Mouse (Mus musculus) thymus, postnatal 25 days (tissue): ENCODE measurements around the gene Kif21b.

Experiments used
- DNase-seq: peaks from one replicate; pipeline ENCODE4 v3.0.0; 2022

Gene Kif21b

DNA sequence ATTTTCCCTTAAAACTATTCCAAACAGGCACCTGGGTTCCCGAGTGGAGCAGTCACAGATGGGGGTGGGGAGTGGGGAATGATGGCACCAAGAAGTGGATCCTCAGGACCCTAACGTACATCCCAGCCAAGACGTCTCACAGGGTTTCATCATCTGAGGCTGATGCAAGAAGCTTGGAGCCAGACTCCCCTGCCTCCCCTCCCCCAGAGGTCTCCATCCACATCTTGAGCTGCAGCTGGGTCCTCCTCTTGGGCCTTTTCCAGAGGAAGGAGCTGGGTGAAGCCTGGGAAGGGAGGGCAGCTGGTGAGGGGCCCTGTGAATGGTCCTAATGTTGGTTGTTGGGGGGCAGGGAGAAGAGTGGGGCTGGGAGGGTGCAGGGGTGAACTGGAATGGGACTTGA lies 1.1 kb upstream of the Kif21b start:
- DNase-seq = no peak

DNA sequence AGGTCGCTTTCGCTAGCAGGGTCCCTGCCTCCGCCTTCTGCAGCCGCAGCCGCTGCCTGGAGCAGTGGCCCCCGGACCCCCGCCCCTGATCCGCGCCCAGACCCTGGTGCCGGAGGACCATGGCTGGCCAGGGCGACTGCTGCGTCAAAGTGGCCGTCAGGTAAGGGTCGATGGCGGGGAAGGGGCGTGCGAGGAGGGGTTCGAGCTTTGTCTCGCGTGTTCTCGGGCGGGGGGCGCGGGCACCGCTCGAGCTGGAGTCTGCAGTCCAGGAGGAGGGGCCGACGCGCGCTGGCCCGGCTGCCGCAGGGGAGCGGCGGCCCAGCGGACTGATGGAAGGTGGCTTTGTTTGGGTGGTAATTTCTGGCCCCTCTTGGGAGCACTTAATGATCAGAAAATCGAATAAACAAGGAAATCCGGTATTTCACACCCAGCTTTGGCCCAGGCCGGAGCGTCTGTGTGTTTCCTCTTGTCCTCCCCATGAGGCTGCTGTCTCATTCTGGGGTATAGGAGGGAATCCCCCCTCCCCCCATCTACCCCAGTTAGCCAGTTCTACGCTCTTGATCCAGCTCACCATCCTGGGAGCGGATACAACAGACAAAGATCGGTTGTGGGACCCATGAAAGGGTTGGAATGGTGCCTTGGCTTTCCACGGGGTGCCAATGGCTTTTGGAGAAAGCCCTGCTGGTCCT lies 558 bp downstream of the Kif21b start:
- DNase-seq = no peak

DNA sequence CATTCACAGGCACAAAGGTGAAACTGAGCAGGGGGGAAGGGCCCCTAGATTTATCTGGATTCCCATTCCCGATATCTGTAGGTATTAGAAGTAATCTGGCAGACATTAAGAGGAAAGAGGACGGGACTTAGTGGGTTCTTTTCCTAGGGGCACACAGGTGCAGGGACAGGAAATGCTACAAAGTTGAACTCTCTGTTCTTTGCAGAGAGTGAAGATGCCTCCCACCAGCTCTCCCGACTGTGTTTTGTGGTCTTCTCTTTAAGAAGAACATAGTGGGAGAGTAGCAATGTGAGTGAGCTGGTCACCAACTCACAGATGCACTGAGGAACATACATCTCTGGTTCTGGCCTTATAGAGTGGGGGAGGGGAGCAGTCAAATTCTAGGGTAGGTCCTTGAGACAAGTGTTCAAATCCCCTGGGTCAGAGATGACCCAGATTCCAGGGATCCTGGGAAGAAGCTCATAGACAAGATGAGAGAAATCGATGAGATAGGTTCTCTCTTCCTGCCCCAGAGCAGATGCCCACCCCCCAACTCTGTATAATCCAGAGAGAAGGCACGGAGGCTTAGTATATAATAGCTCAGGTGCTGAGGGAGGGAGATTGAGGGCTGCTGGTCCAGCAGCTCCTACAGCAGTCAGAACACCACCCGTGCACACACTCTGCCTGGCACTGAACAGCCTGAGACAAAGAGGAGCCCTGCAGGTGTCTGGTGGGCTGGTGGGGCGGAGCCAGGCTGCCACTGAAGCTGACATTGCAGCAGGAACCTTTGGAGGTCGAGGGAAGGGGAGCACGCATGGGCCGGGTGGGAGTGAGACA lies 1.4 kb downstream of the Kif21b start:
- peak; percentile 87 for DNase-seq

DNA sequence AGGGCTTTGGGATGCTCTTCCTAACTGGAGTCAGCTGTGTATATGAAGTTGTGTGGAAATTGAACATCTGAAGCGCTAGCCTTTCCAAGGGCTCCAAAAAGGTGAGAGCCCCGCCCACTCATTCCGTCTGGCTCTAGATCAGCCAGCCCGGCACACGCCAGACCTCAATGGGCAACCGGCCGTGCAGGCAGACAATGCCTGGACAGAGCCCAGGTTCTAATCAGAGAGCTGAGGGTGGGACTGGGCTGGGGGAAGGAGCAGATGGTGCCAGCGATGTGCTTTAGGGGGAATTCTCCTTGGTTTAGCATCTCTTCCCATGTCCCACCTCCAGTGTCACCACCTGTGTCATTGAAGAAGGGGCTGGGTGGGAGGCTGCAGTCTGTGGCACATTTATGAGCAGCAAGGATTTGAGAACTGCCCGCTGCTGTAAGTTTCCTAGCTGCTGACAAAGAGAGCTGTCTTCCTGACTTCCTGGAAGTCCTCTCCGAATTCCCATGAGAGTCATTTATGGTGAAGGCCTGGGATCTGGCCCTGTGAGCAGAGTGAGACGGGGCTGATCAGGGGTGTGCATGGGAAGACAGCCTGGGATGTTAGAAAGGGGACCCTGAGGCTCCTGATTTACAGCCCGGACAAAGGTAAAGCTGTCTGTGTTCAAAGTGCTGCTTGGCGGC lies 2.5 kb downstream of the Kif21b start:
- peak; percentile 43 for DNase-seq

DNA sequence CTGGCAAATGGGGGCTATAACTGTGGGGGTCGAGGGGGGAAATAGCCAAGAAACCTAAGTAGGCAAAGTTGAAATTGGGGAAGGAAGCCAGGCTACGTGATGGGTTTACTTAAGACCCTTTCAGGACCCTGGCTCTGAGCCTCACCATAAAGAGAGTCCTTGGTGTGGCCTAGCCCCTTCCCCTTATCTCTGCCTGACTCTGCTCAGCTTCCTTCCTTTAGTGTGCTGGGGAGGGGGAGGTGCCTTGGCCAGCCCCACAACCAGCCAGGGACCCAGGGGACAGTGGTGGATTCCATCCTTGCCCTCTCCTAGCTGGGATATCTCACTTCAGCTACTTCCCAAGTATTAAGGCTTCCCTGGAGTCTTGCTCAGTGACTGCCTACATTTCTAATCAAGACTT lies 3.4 kb downstream of the Kif21b start:
- peak; percentile 62 for DNase-seq

DNA sequence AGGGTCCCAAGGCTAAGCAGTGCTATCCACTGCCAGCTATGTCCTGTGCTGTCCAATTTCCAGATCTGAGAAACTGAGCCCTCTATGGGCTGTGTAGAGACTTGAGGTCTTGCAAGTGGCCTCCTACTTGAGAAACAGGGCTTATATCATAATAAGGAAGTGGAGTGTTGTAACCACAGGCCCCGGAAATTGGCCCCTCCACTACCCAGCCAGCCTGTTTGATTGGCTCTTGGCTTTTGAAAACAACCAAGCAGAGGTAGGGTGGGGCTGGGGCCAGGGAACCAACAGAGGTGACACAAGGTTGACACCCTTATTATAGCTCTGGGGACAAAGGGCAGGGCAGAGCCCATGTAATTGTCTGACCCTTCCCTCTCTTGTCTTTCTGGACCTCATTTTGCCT lies 3.9 kb downstream of the Kif21b start:
- peak; percentile 88 for DNase-seq

DNA sequence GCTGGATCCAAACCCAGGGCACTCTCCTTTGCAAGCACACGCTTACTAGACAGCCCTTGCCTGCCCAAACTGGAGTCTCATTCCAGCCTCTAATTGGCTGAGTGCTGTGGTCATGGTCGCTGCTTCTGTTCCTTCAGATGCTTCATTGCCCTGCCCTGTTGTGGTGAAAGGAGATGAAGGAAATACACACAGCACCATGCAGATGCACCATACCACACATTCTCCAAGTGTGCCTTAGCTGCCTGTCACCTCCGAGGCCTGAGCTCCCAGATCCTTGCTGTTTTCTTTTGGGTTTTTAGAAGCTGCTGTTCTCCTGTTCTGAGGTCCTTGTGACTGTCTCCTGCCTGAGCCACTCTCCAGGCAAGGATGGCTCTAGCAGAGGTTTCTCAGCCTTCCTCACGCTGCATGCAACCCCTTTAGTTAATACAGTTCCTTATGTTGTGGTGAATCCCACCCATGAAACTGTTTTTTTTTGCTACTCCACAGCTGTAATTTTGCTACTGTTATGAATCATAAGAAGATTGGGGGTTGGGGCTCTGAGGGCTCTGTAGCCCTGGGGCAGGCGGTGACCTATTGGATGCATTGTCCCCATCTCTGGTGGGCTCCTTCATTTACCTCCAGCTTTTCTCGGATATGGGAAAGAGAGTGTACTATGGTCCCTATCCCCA lies 4.7 kb downstream of the Kif21b start:
- DNase-seq = peak; percentile 56

DNA sequence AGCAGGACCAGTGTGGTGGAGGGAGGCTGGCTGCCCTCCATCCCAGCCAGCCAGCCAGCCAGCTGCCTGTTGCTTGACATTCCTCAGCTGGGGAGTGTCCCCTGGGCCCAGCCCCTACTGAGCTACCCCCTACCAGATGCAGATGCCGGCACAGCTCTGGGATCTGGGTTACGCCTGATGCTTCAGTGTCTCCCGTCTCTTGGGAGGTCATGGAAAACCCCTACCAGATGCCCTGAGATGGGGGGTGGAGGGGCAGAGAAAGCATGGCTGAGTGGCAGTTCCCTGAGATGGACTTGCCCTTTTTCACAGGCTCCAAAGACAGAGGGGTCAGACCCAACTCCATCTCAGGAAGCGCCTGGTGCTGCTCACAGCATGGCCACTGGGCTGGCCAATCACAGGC lies 5.4 kb downstream of the Kif21b start:
- DNase-seq = peak; percentile 25

DNA sequence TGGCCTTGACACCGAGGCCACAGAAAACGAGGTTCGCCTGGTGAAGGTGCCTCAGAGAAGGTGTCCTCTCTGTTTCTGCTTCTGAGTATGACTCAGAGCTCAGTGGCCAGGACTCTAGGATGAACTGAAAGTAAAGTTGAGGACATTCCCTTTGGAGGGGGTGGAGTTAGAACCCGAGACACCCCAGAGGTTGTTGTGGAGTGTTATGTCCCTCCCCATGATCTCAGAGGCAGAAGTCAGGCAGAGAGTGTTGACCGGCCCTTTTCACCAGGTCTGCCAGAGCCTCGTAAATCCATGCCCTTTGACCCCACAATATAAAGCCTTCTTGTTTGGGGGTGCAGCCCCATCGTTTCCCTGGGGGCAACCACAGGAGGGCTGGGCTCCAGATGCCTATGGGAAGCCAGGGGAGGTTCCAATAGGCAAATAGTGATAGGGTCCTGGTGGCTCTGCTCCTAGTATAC lies 5.9 kb downstream of the Kif21b start:
- DNase-seq = no peak

DNA sequence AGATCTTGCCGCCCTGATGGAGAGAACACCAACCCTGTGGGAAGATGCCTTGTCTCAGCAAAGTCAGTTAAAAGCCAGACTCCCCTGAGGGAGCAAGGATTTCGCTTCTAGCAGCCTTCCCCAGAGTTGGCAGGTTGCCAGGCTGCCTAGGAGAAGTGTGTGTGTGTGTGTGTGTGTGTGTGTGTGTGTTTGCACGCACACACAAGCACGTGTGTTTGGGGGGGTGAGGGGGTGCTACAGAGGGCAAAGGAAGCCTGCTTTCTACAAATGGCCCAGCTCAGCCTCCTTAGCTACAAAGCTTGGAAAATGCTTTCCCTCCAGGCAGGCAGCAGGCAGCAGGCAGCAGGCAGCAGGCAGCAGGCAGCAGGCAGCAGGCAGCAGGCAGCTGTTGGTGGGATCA lies 6.4 kb downstream of the Kif21b start:
- peak; percentile 64 for DNase-seq

DNA sequence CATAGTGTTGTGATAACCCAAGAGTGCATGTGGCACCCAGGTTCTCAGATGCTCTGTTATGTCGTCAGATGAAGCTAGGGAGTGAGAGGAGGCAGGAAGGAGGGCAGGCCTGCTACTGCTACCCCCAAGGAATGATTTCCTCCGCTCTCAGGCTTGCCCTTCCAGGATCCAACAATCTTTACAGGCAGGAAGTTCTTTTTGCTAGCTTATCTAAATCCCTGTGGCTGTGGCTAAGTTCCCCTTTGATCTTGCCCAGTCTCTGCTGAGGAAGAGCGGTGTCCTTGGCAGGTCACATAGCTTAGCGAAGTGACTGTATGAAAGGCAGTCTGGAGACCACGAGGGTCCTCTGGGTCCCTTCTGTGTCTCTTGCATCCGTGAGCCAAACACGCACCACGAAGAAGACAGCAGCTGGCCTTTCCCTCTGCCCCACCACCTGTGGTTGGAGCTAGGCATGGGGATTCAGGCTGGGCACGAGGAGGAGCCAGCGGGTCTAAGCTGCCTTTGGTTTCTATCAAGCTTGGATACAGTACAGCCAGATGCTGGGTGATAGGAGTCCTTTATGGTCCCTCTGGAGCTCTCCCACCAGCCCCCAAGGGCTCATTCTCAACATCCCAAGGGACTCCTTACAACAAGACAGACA lies 7.1 kb downstream of the Kif21b start:
- DNase-seq = peak; percentile 34

DNA sequence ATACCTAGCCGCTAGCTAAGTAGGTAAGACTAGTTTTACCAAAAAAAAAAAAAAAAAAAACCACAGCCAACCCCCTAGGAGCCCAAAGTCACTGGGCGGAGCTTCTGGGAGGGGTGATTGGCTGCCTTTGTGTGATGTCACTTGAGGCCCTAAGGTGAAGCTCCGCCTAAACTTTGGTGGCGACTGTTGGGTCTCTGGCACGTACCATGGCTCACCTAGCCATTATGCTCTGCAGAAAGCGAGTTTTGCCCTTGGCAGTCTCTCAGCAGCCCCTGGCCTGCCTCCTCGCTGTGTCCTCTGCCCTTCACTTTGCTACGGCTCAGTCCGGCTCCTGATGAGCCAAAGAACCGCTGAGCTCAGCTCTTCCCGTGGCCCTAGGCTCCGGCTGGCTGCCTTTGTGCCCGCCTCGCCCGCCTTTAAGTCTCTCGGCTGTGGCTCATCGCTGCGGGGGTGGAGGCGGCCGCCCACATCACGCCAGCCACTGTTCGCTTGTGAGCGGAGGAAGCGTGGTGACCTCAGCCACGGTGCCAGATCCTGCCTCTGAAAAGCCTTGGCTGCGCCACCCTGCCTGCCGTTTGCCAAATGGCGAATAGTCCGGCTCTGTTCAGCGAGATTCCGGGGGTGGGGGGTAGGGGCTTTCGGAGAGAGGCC lies 8.9 kb downstream of the Kif21b start:
- peak; percentile 86 for DNase-seq

DNA sequence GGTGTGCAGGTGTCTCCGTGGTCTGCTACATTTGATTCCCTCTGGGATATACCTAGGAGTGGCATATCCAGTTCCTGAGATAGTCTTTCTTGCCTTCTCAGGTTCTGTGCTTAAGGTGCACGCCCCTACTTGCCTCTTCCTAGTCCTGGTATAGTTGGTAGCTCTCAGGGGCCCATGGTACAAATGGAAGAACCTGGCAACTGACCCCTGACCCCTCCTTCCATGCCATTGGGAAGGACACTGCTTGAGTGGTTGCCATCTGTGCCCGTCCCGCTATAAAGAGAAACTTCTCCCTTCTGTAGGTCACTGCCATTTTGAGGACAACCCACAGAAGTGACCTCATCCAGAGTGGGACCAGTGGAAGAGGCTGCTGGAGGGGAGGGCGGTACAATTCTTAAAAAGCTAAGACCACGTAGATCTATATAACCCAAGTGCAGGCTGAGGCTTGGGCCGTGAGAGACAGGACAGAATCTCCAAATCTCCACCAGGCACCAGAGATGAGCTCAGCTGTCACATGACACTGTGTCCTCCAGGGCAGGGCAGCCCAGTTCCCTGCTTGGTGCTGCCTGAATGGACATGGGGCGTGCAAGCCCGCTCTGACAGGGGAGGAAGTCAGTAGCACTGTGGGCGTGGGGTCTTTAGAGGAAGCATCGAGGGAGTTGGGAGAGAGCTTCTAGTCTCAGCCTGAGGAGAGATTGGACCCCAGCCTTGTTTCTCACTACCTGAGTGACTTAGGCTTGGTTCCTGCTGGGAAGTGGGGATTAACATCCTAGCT lies 10.2 kb downstream of the Kif21b start:
- DNase-seq = no peak

DNA sequence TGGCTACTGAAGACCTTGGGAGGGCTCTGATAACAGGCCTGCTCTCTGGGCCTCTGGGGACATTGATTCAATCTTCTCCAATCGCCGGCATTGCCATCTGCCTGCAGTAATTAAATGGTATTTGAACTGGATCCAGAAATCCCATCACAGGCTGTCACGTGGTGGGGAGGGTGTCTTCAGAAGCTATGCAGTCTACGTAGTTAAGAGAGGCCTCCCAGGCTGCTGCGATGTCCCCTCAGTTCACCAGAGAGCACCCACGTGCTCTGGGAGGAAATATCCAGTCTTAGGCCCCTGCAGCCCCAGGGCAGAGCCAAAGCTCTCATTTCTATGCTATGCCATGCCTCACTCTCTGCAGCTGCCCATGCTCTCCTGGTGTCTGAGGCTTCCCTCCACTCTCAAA lies 11.1 kb downstream of the Kif21b start:
- DNase-seq = no peak

DNA sequence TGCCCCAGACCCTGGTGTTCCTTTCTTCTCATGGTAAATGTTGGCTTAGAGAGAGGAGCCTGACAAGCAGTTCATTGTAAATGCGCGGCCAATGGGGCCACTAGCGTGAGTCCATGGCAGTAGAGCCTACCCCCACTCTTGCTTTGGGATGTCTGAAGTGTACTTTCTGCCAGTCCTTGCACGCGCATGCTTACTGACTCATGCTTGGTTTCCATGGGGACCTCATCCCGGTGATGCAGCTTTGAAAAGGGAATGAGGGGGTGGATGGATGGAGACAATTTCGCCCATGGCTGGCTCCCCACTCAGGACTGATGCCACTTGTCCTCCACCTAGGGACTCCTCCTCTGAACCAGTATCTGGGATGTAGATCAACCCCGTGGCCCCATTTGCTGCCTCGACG lies 12.3 kb downstream of the Kif21b start:
- no peak for DNase-seq

DNA sequence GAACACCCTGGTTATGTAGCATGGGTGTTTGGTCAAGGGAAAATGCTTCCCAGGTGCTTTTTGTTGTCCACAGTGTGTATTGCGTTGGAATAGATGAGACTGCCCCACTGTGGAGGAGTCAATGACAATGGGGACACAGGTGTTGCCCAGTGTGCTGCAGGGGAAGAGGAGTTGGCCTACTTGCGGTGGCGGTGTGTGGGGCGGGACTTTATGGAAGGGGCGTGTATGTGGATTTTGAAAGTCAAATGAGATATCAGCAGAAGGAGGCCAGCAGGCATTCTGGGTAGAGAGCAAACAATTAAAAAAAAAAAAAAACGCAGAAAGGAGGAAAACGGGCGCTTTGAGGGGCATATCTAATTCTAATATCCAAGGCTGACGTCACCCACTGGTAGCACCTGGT lies 18.5 kb downstream of the Kif21b start:
- DNase-seq = peak; percentile 24

DNA sequence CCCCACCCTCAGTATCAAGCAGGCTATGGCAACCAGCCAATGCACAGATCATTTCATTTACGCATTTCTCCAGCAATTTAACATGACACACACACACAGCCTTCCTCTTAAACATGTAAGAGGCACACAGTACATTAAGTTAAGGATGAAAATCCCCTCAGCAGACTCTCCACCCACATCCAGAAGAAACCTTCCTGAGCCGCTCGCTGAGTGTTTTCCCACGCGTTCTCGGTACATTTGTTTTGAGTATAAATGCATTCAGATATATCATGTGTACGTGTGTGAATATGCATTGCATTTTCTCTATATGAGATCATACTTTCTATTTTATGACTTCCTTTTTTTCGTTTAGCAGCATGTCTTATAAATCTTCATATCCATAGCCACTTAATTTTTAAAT lies 20.2 kb downstream of the Kif21b start:
- no peak for DNase-seq

DNA sequence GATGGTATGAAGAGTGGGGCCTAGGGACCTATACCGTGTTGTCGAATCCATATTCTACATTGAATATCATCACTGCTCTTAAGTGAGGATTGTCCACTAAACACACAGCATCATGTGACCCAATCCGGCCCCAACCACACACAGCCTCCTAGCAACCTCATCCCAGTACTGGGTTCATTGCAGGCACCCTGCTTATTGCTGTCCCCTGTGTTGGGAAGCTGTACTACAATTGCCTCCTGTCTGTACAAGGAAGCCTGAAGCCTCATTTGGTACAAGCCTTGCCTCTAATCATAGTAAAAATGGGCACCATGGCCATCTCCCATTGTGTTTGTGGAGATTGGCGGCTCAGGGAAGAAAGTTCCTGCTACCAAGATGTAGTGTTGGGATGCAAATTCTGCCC lies 25.1 kb downstream of the Kif21b start:
- no peak for DNase-seq

DNA sequence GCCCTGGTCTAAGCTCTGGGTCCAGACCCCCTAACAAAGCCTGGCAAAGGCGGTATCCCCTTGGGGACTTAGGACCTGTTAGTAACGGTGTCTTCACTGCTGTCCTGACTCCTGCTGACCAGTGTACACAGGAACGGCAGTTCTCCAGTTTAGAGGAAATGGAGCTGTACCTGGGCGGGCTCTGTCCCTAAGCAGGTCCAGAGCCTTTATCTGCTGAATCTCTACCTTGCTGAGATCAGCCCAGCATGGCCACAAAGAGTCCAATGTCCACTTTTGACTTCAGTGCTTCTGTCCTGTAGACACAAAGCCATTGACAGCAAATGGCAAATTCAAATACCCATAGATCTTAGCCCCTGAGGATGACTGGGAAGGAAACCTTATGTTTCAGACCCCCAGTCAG lies 25.8 kb downstream of the Kif21b start:
- DNase-seq = no peak

DNA sequence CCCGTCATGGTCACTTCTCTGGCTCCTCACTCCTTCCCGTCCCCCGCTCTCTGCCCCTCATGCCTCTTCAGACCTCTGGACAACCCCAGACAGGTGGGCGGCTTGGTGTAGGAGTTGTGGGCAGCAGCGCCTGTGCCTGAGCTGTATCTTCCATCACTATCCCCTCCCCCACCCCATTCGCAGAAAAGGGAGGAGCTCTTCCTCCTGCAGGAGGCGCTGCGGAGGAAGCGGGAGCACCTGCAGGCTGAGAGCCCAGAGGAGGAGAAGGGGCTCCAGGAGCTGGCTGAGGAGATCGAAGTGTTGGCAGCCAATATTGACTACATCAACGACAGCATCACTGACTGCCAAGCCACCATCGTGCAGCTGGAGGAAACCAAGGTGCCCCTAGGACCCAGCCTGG lies 28.6 kb downstream of the Kif21b start:
- no peak for DNase-seq

DNA sequence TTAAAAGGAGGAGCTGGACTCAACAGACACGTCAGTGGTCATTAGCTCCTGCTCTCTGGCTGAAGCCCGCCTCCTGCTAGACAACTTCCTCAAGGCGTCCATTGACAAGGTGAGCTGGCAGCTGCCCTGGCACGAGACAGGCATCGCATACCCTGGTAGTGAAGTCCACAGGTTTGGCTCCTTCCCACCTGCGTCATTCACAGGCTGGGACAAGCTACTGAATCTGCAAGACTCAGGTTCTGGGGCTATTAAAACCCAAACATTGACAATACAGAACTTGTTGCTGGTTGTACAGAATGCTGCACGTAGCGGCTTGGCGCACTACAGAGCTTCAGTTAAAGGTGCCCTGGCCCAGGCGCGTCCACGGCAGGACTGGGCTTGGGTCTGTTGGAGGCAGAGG lies 29.1 kb downstream of the Kif21b start:
- no peak for DNase-seq

DNA sequence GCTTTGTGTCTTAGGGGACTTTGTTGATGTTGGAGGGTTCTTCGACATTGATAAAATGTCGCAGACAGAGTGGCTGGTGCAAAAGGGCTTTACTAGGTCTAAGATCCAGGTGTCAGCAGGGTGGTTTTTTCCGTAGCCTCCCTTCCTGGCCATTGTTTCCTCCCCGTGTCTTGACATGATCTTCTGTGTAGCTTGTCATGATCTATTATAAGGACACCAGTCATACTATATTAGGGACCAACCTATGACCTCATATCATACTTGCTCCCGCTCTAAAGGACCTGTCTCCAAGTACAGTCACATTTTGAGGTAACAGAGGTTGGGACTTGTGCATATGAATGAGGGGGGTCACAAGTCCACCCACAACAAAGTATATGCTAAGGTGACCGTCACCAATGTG lies 29.7 kb downstream of the Kif21b start:
- no peak for DNase-seq
